Mouse (Mus musculus): ENCODE results near the gene Efna2.

The Efna2 gene

DNA sequence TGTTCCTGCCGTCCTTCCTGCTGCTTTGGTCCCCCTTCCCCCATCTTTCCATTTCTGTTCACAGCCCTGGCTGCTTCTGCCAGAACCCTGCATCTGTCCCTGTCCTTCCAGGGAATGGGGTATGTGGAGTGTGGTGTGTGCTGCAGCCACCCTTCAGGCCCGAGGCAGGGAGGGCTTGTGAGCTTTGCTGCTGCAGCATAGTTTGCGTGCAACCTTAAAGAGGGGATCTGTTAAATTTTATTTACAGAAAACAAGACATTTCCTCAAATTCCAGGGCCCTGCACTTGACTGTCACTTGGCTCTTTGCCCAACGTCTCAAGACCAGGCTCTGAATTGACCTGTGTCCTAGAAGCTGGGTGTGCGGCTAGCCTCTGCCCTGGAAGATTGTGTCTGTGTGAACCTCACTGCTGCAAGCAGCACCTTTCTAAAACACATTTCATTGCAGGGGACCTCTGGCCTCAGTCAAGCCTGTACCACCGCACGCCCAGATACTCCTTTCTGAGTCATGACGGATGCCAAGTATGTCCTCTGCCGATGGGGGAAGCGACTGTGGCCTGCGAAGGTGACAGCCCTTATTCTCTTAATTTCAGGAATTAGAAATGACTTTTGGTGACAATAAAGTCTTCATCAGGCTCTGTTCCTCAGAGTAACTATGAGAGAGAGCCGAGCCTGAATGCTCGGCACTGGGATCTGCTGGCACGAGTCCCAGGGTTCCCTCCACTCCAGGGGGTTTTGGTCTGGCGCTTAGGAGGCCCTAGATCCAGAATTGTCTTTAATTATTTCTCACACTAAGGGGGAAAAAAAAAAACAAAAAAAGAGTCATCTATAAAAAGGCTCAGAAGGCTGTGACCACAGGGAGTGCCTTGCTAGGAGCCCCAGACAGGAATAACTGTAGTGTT, 48.8 kb downstream of the Efna2 start:
- no peak for DNase-seq (ENCODE audit: low read depth)

- no peak for DNase-seq (ENCODE audit: low read depth)
Observed at GRCm38 (mm10) chr10:80236145-80236825, 57.0 kb downstream of the Efna2 start.

DNA sequence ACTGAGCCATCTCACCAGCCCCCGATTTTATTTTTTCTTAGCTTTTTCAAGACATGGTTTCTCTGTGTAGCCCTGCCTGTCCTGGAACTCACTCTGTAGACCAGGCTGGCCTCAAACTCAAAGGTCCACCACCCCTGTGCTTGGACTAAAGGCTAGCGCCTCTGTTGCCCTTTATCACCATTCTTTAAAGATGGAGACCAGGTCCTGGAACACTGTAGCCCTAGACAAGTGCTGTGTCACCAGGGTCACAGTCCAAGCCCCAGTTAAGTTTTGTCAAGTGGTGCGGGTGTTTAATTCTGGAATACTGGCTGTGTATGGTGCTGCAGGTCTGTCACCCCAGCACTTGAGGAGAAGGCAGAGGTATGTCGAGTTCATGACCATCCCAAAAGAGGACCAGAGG, 57.7 kb downstream of the Efna2 start:
- no peak for DNase-seq (ENCODE audit: low read depth)

GRCm38 (mm10) chr10:80238306-80238705, 59.0 kb downstream of the Efna2 start:
- DNase-seq (ENCODE audit: low read depth), result no peak

Measured in naive thymus-derived CD4-positive, alpha-beta T cell, adult 2 months (primary cell).